ENCODE assay signal across 10 mouse cellular contexts in genomic region chr11:22710596-22710995, GRCm38 (mm10).
DNase-seq lines count a peak whose midpoint lies in the region; ATAC-seq and TF ChIP-seq lines count a peak whose summit lies in the region.
"Had no signal": no experiment of that assay in that cellular context is flagged by ENCODE, and none has a peak within 500 bp of the region (broad histone marks: within the 10 kb centered on the region; RNA-seq: fewer than 3 reads in every experiment).

No protein-coding gene starts in this region.

- H3K27me3 ChIP-seq in heart, adult 2 months (ENCODE audit: control insufficient read depth, insufficient read depth, low read length) = no peaks in the 10 kb centered on the region
- no peaks in the 10 kb centered on the region for H3K27me3 ChIP-seq in C2C12 (ENCODE audit: control insufficient read depth, insufficient read depth, insufficient read length)
- no peaks in the 10 kb centered on the region for H3K27me3 ChIP-seq in hindbrain, embryonic 13.5 days
- H3K27me3 ChIP-seq in midbrain, embryonic 12.5 days = no peaks in the 10 kb centered on the region
- H3K27me3 ChIP-seq: embryonic facial prominence, embryonic 15.5 days; limb, embryonic 13.5 days had no signal

- H3K36me3 ChIP-seq in heart, adult 2 months (ENCODE audit: control insufficient read depth, insufficient read depth, low read length) = no peaks in the 10 kb centered on the region
- no peaks in the 10 kb centered on the region for H3K36me3 ChIP-seq in C2C12 (ENCODE audit: control insufficient read depth, insufficient read depth)
- H3K36me3 ChIP-seq in hindbrain, embryonic 13.5 days = no peaks in the 10 kb centered on the region
- H3K36me3 ChIP-seq in midbrain, embryonic 12.5 days = no peaks in the 10 kb centered on the region
- H3K36me3 ChIP-seq: embryonic facial prominence, embryonic 15.5 days; limb, embryonic 13.5 days had no signal

- H3K79me3 ChIP-seq in C2C12 (ENCODE audit: low read depth) = no peaks in the 10 kb centered on the region

- TF ChIP-seq POLR2A in heart, adult 2 months (IDR thresholded peaks at IDR 0.05; ENCODE audit: insufficient read depth, low read depth, low read length) = no peak

- peak; percentile 67 for TF ChIP-seq CTCF in heart, adult 2 months (IDR thresholded peaks at IDR 0.05)
- TF ChIP-seq CTCF in C2C12 (IDR thresholded peaks at IDR 0.05; ENCODE audit: control insufficient read depth, insufficient read depth, insufficient read length) = no peak

- ATAC-seq in hindbrain, embryonic 13.5 days (ENCODE audit: low FRiP score) = peak; percentile 92
- ATAC-seq in midbrain, embryonic 12.5 days (ENCODE audit: low FRiP score, low read depth) = peak; percentile 63; the same call in 1 of the 2 replicates

- 0 out of 2 replicates have a peak, but pooled peaks have one; percentile 23 for TF ChIP-seq EP300 in heart, adult 2 months (IDR thresholded peaks at IDR 0.05; ENCODE audit: insufficient read depth, low read depth, low read length)

- H3K9ac ChIP-seq in heart, adult 2 months (ENCODE audit: low read depth, low read length) = no peak overlapping the region
- H3K9ac ChIP-seq in hindbrain, embryonic 13.5 days = no peak overlapping the region
- no peak overlapping the region for H3K9ac ChIP-seq in midbrain, embryonic 12.5 days (replicated peaks)
- H3K9ac ChIP-seq: embryonic facial prominence, embryonic 15.5 days; limb, embryonic 13.5 days had no signal

- no peaks in the 10 kb centered on the region for H3K9me3 ChIP-seq in hindbrain, embryonic 13.5 days
- no peaks in the 10 kb centered on the region for H3K9me3 ChIP-seq in midbrain, embryonic 12.5 days
- H3K9me3 ChIP-seq: embryonic facial prominence, embryonic 15.5 days; limb, embryonic 13.5 days had no signal

- H3K79me2 ChIP-seq in heart, adult 2 months (replicated peaks; ENCODE audit: control insufficient read depth, insufficient read depth, low read length) = no peaks in the 10 kb centered on the region
- no peaks in the 10 kb centered on the region for H3K79me2 ChIP-seq in C2C12 (ENCODE audit: control insufficient read depth, insufficient read depth)

- WGBS in heart, adult 2 months = 92% methylated on average over 2 of the region's 2 CpGs
- 89% methylated on average over 2 of the region's 2 CpGs for WGBS in hindbrain, embryonic 13.5 days
- 91% methylated on average over 2 of the region's 2 CpGs for WGBS in midbrain, embryonic 12.5 days

- no peaks in the 10 kb centered on the region for H3K4me1 ChIP-seq in heart, adult 2 months (ENCODE audit: control insufficient read depth, insufficient read depth, low read length)
- no peaks in the 10 kb centered on the region for H3K4me1 ChIP-seq in hindbrain, embryonic 13.5 days (replicated peaks)
- H3K4me1 ChIP-seq in midbrain, embryonic 12.5 days = no peaks in the 10 kb centered on the region
- H3K4me1 ChIP-seq: embryonic facial prominence, embryonic 15.5 days; limb, embryonic 13.5 days had no signal

- H3K27ac ChIP-seq in heart, adult 2 months = no peak overlapping the region
- H3K27ac ChIP-seq in hindbrain, embryonic 13.5 days = no peak overlapping the region
- H3K27ac ChIP-seq in midbrain, embryonic 12.5 days (replicated peaks) = no peak overlapping the region
- H3K27ac ChIP-seq: embryonic facial prominence, embryonic 15.5 days; limb, embryonic 13.5 days had no signal

- H3K4me2 ChIP-seq in hindbrain, embryonic 13.5 days = no peak overlapping the region
- H3K4me2 ChIP-seq in midbrain, embryonic 12.5 days (replicated peaks) = no peak overlapping the region
- H3K4me2 ChIP-seq: embryonic facial prominence, embryonic 15.5 days; limb, embryonic 13.5 days had no signal

- intact Hi-C loops in heart, adult 2 months (cut with DNase I) = loop anchor here (5.0 kb wide), 1 partner anchor 152 kb away; the partner anchor contains the start of gene B3gnt2
- intact Hi-C loops in heart, postnatal 14 days (cut with DNase I) = loop anchor here (2.0 kb wide), 1 partner anchor 246 kb away; no protein-coding TSS in a partner anchor

- DNase-seq in heart, adult 2 months = no peak
- DNase-seq in heart, postnatal 14 days = no peak
- peak; percentile 68 for DNase-seq in T-cell, adult 2 months (ENCODE audit: low spot score)
- DNase-seq in thymus, postnatal 0 days (ENCODE audit: low spot score) = peak; percentile 80
- no peak for DNase-seq in cerebellum, postnatal 25 days

- H3K4me3 ChIP-seq in heart, adult 2 months = no peak overlapping the region
- no peak overlapping the region for H3K4me3 ChIP-seq in C2C12 (ENCODE audit: insufficient read depth, poor library complexity, severe bottlenecking)
- no peak overlapping the region for H3K4me3 ChIP-seq in hindbrain, embryonic 13.5 days
- no peak overlapping the region for H3K4me3 ChIP-seq in midbrain, embryonic 12.5 days
- H3K4me3 ChIP-seq: embryonic facial prominence, embryonic 15.5 days; limb, embryonic 13.5 days had no signal

- H3ac ChIP-seq in C2C12 (ENCODE audit: control insufficient read depth, insufficient read length, low read depth) = no peak overlapping the region

TF ChIP-seq in C2C12, 6 proteins besides CTCF, POLR2A, EP300 and RAD21:
- no peak for TF ChIP-seq MYOG (IDR thresholded peaks at IDR 0.05; ENCODE audit: control insufficient read depth, extremely low read depth, insufficient read length)
- no peak for TF ChIP-seq MYOD1 (IDR thresholded peaks at IDR 0.05; ENCODE audit: control insufficient read depth, insufficient read length, low read depth)
- TF ChIP-seq FOSL1 (IDR thresholded peaks at IDR 0.05; ENCODE audit: insufficient read depth, low read length, poor library complexity, severe bottlenecking) = no peak
- peak; percentile 92 for TF ChIP-seq USF1 (IDR thresholded peaks at IDR 0.05; ENCODE audit: low read depth)
- TF ChIP-seq CEBPB (IDR thresholded peaks at IDR 0.05; ENCODE audit: low read depth) = no peak
- no peak for TF ChIP-seq MAX (IDR thresholded peaks at IDR 0.05)

Comparison
In these comparisons a context has a peak if more than half of its experiments do, and no peak if none do; other contexts are left out.
1. DNase-seq: peak in T-cell, adult 2 months (single experiment) and thymus, postnatal 0 days (single experiment); none in heart, adult 2 months (0 of 2), heart, postnatal 14 days (0 of 2) and cerebellum, postnatal 25 days (0 of 2).